Mouse (Mus musculus) common myeloid progenitor, adult 5-6 weeks (primary cell): Measurements from ENCODE around the gene Wrap73. TPM values are rescaled to one million over a fixed set of nuclear protein-coding genes. Genes with fewer than 3 reads are reported as not detected.

ENCODE experiments used
- ATAC-seq: replicated peaks from 2 replicates; pipeline ENCODE4 v1.8.0; 2016; ENCODE audit warnings: low read depth, mild to moderate bottlenecking, moderate TSS enrichment, inconsistent platforms; ENCODE audit not compliant: poor library complexity, severe bottlenecking
- total RNA-seq: library from RNA; stranded (forward); fragments of 200-1000, 187-1606 nt; gene quantifications from 2 replicates; pipeline ENCODE4 v1.2.3, GENCODE M21; 2017

Wrap73 gene
- total RNA-seq, 1 experiment from 2014 or later = 9.5 TPM

DNA sequence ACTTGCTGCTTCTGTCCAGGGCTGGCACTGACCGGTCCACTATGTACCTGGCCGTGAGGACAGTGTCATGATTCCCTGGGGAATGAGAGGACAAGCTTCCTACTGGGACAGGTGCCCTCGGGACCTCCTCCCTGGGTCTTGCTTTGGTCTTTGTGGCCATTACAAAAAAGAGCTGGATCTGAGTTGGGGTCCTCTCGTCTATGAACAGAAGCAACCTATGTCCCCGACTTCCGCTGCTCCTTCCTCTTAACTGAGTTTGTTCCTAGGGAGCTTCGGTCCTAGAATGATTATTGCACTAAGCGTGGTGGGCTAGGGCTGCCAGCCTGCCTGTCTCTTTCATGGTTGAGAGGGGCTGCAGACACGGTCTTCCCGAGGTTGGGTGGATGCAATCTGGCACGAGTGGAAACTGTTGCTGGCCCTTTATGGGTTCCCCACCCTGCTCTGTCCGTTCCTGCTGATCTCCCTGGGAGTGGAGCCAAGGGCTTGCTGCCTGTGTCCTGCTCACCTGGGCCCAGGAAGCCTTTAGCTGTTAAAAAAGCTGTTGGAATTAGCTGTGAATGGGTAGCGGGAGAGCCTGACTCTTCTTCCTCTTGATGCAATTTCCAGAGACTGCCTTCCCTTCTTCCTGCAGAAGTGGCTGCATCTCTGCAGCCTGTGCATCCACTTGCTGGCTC is 29.9 kb downstream of the Wrap73 start:
- ATAC-seq = no peak

DNA sequence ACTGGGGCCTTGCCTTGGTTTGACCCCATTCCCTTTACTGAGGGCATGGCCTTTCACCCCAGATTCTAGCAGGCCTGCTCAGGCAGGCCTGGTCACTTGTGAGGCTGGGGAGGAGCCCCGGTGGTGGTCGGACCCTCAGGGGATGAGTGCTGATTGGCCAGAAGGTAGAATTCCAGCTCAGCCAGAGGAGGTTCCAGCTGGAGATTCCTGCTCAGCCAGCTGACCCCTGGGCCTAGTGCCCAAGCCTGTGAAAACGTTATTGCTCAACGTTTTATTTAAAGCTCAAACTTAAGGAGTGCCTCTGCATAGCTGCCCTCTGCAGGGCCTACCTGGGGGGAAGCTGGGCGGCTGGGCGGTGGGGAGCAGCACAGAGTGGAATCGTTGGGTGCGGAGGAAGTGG is 35.1 kb downstream of the Wrap73 start:
- no peak for ATAC-seq

DNA sequence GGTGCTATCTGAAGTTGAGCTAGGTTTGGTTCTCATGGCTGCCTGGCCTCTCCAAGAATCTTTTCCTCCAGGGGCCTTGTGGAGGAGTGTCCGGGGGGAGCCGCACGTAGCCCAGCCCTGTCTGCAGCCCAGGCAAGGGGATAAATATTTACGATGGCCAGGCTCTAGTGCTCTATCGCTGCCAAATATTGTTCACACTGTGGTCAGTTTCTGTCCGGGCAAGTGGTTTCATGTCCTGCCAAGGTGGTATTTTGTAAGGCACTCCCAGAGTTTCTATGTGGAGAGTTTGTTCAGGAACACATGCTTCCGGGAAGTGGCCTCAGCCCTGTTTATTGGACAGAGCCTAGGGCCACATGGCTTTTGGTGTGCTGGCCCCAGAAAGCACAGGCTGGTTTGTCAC is 38.8 kb downstream of the Wrap73 start:
- no peak for ATAC-seq

DNA sequence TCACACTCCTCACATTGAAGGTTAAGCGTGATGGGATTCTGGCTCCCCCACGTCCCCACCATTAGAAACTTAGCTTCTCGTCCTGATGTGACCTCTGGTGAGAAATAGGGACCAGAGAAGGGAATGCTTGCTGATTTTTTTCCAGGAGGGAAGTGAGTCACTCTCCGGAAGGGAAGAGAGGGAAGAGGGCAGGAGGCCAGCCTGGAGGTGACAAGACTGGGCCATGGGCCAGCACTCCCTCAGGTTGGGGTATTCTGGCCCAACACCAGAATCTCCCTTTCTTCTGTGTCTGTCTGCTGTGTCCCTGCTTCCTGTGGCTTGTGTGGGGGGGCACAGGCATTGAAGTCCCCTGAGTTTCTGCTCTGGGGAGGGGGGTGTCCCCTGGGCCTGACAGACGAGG is 41.4 kb downstream of the Wrap73 start:
- ATAC-seq = no peak

DNA sequence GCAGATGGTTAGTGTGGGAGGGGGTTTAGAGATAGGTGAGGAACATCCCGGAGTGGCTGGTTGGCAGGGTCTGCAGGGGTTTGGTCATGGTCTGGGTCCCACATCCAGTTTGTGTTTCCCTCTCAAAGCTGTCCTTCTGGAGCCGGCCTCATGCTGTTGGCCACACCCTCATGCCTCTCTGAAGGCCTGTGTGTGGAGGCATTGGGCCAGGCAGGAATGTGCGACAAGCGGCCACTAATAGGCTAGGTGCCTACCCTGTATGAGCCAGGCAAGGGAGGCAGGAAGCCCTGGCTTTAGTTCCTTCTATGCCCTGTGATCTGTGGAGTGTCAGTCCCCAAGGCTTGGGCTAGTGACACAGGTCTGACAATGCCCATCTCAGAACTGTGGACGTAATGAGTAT is 42.8 kb downstream of the Wrap73 start:
- no peak for ATAC-seq

DNA sequence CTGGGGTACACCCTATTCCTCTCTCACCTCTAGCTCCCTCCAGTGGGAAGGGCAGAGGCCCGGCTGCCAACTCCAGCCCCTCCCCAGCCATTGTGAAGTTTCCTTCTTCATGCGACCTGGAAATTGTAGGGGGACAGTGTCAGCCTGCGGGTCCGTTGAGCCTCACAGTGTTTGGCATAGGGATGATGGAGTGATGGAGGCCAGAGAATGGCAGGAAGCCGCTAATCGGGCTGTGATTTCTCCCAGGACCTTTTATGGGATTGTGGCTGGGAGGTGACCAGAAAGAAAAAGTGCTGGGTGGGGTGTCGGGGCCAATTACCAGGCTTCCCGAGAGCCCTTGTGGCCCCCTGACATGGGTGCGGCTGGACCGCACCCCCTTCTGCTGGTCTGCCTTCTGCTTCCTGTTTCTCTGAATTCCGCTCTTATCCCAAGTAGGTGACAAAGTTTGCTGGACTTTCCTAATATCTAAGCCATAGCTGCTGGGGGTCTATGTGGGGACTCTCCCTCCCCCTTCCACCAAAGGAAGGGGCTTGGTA is 43.9 kb downstream of the Wrap73 start:
- no peak for ATAC-seq

DNA sequence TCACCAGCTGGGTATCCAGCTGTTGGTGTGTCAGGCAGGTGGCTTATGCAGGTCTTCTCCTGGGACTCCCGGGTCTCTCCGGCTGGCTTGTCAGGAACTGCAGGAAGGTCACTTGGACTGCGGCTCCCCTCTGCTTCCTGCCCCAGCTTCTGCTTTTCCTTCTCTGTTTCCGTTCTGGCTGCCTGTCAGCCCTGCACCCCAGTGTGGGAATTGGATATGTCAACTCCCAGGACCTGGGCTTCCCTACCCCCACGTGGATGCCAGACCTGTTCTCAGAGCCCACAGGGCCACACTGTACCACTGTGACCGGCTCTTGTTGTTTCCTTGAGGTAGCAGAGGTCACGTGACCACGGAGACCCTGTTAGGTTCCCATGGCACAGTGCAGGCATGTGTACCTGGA is 46.8 kb downstream of the Wrap73 start:
- ATAC-seq = peak; percentile 83

DNA sequence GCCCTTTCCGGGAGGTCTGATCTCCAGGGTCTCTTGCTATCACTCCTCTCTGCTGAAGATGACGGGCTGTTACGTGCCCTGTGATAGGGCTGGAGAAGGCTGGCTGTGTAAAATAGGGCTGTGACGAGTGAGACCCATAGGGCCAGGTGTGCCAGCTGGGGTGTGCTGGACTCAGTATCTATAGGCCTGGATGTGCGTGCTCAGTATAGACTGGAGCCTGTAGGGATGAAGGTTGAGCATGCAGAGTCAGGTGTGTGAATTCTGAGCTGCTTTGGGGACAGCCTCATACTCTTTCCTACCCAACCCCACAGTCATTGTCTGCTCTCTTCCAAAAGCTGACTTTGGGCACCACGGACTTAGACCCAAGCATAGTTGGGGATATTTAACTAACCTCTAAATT is 55.8 kb downstream of the Wrap73 start:
- ATAC-seq = no peak

DNA sequence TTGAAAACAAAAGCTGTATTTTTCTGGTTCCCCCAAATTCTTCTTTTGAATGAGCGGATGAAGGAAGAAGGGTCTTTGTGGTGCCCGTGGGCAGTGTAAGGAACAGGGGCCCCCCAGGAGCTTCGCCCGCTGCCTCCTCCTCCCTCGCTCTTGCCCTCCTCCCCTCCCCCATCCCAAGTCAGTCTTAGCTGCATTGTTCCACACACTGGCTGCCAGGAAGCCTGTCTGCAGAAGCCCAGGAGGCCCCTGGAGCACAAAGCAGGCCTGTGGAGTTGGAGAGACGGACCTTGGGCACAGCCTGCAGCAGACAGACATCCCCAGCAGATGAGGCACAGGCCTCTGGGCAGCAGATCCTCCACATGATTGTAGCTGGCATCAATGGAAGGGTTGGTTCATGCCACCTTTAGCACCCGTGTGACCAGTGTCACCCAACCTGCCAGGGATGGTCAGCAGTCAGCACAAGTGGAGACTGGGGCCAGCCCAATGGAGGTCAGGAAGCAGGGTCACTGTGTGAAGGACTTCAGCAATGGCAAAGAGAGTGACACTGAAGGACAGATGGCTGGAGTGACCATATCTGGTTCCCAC is 56.3 kb downstream of the Wrap73 start:
- ATAC-seq = no peak

DNA sequence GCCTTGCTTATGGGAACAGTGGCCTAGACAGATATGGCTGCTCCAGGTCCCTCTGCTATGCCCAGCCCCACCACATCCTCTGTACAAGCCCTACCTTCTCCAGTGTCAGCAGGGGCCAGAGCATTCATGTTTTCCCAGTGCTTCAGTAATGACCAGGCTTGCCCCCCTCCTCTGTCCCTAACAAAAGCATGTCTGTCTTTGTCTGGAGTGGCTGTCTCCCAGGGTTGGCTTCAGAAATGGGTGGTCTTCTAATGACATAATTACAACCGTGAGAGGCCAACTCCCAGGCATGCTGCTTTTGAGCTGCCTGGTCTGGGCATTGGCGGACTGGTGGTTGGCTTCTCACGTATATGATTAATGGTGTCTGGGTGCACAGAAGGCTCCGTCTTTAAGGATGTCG is 59.3 kb downstream of the Wrap73 start:
- no peak for ATAC-seq

DNA sequence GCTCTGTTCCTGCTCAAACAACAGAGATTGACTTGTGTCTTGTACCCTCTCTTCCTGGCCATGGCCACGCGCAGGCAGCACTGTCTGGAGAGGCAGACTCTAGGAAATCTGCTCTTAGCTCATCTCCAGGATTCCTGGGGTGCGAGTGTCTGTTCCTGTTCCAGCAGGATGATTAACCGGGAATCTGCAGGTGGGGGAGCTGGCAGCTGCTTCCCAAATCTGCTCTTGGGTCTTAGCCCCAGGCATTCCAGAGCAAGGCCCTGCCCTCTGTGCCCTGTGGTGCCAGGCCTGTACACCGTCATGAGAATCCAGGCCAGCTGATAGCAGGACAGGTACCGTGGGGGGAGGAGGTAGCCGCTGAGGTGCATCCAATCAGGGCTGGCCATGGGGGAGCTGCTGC is 62.4 kb downstream of the Wrap73 start:
- no peak for ATAC-seq

DNA sequence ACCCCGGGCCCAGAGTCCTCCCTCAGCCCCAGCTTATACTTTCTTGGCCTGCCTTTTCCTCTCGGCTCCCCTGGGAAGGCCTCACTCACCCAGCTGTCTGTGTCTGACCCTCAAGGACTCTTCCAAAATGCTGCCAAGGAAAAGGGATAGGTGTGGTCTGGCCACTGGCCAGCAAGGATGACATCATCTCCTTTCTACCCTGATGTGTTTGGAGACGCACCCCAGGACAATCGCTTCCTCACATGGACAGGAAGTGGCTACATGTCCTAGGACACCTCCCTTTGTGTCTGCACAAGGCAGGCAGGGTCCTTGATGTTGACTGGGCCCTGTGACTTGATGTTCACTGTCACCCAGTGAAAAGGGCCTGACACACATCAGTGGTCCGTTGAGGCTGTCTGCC is 63.2 kb downstream of the Wrap73 start:
- no peak for ATAC-seq

DNA sequence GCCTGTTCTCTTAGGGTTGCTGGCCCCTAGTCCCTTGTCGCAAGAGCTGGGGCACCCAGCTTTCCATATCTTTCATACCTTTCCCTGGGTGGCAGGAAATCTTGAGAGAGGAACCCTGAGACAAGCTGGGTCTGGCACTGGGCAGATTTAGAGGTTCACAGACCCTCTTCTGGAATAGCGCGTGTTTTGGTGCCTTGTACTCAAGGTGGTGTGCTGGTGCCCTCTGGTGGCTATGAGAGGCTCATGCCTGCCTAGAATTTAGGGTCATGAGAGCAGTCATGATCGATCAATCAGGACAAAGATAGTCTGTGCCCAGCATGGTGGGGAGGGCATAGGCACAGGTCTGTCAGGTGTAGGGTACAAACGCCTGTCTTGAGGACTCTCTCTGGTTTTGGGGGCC is 65.1 kb downstream of the Wrap73 start:
- peak; percentile 93 for ATAC-seq

DNA sequence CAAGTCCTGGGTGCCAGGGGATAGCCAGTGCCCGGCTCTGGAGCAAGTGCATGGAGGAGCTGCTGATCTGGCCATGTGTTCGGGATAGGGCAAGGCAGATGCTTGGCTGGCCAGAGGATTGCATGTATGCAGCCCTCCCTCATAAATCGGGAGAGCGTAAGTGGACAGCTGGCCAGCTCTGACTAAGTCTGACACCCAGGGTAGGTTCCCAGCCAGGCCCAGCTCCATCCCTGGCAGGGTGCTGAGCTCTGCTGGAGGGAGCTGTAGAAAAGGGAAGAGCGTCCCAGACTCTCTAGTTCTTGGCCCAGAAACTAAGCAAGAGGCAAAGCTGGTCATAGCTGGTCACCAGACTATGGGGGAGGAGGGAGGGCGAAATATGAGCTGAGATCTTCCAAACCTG is 66.9 kb downstream of the Wrap73 start:
- no peak for ATAC-seq

DNA sequence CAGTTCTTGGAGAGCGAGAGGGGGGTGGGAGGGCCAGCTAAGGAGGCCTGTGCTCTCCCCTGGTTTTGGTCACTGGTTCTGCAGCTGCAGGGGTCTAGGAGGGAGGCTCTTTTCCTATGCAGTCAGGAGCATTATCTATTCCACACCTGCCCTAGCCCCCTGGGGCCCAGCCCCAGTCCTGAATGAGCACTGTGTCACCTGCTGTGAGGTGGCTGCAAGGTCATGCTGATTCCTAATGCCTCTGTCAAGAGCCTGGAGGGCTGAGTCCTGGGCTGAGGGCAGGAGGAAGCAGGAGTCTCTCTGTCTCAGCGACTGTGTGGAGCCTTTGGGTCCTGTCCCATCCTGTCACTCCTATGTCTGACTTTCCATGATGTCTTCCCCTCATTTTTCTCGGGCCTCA is 67.7 kb downstream of the Wrap73 start:
- no peak for ATAC-seq

DNA sequence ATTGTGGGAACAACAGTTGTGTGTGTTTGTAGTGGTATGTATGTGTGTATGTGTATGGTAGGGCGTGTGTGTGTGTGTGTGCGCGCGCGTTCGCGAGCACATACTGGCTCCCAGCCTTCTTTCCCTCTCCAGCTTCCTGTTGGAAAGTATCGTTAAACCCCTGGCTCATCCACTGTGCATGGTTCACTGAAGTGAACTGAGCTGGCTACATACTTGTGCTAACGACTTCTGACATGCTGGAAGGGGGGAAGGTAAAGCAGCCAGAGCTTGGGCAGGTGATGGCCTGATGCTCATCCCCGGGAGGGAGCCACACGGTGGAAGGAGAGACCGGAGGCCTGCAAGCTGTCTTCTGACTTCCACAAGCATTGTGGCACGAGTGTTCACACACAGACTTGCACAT is 69.3 kb downstream of the Wrap73 start:
- ATAC-seq = no peak

DNA sequence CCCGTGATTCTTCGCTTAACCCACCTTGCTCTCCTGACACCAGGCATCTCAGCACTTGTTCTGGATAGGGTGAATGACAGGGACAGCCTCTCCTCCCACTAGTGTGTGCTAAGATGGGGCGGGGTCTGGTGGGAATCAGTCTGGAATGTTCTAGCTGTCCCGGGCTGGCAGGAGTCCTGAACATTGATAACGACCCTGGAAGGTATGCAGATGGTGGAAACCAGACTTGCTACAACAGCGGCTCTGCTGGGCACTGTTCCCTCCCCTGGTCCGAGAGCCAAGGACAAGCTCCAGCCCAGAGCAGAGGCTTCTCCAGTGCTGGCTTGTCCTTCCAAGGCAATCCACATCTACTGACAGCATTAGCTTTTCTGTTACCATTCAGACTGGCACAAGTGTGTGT is 71.4 kb downstream of the Wrap73 start:
- ATAC-seq = no peak

DNA sequence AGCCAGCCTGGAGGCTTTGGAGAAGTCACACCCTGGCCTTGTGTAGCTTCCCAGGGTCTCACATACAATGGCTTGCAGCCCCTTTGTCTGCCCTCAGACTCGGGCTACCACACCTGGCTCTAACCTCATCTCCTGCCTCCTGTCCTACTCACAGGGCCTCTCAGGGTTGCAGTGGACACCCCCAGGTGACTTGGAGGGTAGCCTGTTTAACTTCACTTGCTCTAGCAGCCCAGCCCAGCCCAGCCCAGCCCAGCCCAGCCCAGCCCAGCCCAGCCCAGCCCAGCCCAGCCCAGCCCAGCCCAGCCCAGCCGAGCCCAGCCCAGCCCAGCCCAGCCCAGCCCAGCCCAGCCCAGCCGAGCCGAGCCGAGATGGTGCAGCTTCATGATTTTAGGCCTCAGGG is 71.9 kb downstream of the Wrap73 start:
- ATAC-seq = no peak
